ENCODE assay signal across 8 mouse cellular contexts in the genomic region with DNA sequence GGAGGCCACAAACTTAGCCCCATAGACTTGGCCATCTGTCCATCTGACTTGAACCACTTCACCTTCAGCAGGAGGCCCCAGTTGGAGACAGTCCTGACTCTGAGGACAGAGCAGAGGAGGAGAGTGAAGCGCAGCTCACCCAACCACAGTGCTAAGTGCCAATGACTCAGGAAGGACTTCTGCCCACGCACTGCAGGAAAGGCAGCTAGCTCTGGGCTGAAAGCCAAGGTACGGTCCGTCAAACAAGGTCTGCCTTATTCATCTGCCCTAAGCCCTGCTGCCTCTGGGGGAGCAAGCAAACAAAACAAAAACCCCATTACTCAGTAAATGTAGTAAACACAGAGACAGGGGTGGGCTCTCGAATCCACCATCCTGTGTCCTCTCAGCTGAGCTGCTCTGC. TPM values are rescaled to one million over a fixed set of nuclear protein-coding genes. Genes with fewer than 3 reads are reported as not detected.
DNase-seq lines count a peak whose midpoint lies in the region; ATAC-seq and TF ChIP-seq lines count a peak whose summit lies in the region.

No protein-coding gene starts in this region.

- no peak overlapping the region for H3K27ac ChIP-seq in heart, embryonic 10.5 days
- H3K27ac ChIP-seq in lung, embryonic 14.5 days (ENCODE audit: low read depth) = no peak overlapping the region

- no peaks in the 10 kb centered on the region for H3K27me3 ChIP-seq in heart, embryonic 10.5 days (ENCODE audit: insufficient read depth, poor library complexity, severe bottlenecking)
- H3K27me3 ChIP-seq in lung, embryonic 14.5 days (ENCODE audit: insufficient read depth, low read length) = no peaks in the 10 kb centered on the region

- peaks cover 3% of the 10 kb centered on the region; the same call in 1 of the 2 replicates for H3K4me1 ChIP-seq in heart, embryonic 10.5 days
- H3K4me1 ChIP-seq in lung, embryonic 14.5 days (ENCODE audit: insufficient read depth) = no peaks in the 10 kb centered on the region

- no peak overlapping the region for H3K4me3 ChIP-seq in heart, embryonic 10.5 days
- H3K4me3 ChIP-seq in lung, embryonic 14.5 days (ENCODE audit: low read depth, low read length) = no peak overlapping the region

- no peak for TF ChIP-seq CTCF in lung, embryonic 14.5 days (IDR thresholded peaks at IDR 0.05; ENCODE audit: low read depth)

- DNase-seq in heart, adult 11 months = peak; percentile 97
- DNase-seq in heart, embryonic 10.5 days (ENCODE audit: low spot score) = no peak
- DNase-seq in Muller cell, postnatal 12 days (ENCODE audit: inconsistent ontology term) = peak; percentile 91
- peak; percentile 89 to 91 for DNase-seq in cerebellum, postnatal 25 days
- peak; percentile 82 for DNase-seq in heart, postnatal 4 days
- peak; percentile 54 for DNase-seq in lung, embryonic 14.5 days
- DNase-seq in thymus, postnatal 10 days (ENCODE audit: low spot score in 2 of 2) = no peak

- H3K9me3 ChIP-seq in heart, embryonic 10.5 days = no peaks in the 10 kb centered on the region
- no peaks in the 10 kb centered on the region for H3K9me3 ChIP-seq in lung, embryonic 14.5 days (ENCODE audit: low read depth, low read length)

- H3K36me3 ChIP-seq in heart, embryonic 10.5 days = peaks cover 77% of the 10 kb centered on the region
- H3K36me3 ChIP-seq in lung, embryonic 14.5 days (ENCODE audit: insufficient read depth) = peaks cover 78% of the 10 kb centered on the region

- WGBS in heart, embryonic 10.5 days = 84% methylated on average over 5 of the region's 5 CpGs
- WGBS in lung, embryonic 14.5 days = 65% methylated on average over 5 of the region's 5 CpGs

- ATAC-seq in lung, embryonic 14.5 days (ENCODE audit: insufficient read depth) = no peak
- no peak for ATAC-seq in granulocyte monocyte progenitor cell, adult 5-6 weeks (replicated peaks; ENCODE audit: poor library complexity, severe bottlenecking)

- H3K9ac ChIP-seq in lung, embryonic 14.5 days = no peak overlapping the region

- no peak overlapping the region for H3K4me2 ChIP-seq in lung, embryonic 14.5 days

RNA-seq across cellular contexts. Expression of a gene that starts 4.2 kb away (rescaled TPM):
- polyA plus RNA-seq in heart, embryonic 10.5 days (2016; fragmentation: Nextera tagmentation; extraction: Ambion mirVana) = 6.6 and 7.2 TPM in 2 replicates
- 10 to 100 TPM; 27.1 to 29.2 TPM for total RNA-seq in heart, postnatal 4 days (2021)
- polyA plus RNA-seq in lung, embryonic 14.5 days (2014; fragmentation: Nextera tagmentation; extraction: Ambion mirVana) = 4.2 and 6.3 TPM in 2 replicates
- total RNA-seq in granulocyte monocyte progenitor cell, adult 5-6 weeks (2014; fragmentation: Nextera tagmentation) = 12.9 and 14.5 TPM in 2 replicates
- total RNA-seq in granulocyte monocyte progenitor cell, adult 5-6 weeks (2017) = 4.7 and 8.2 TPM in 2 replicates

RNA-seq across cellular contexts. Expression of a gene that starts 41.0 kb away (rescaled TPM):
- 22.9 and 26.6 TPM in 2 replicates for polyA plus RNA-seq in heart, embryonic 10.5 days (2016; fragmentation: Nextera tagmentation; extraction: Ambion mirVana)
- 10 to 100 TPM; 36.7 to 38.6 TPM for total RNA-seq in heart, postnatal 4 days (2021)
- 43.3 and 45.0 TPM in 2 replicates for polyA plus RNA-seq in lung, embryonic 14.5 days (2014; fragmentation: Nextera tagmentation; extraction: Ambion mirVana)
- 17.2 and 25.2 TPM in 2 replicates for total RNA-seq in granulocyte monocyte progenitor cell, adult 5-6 weeks (2014; fragmentation: Nextera tagmentation)
- 19.8 and 23.1 TPM in 2 replicates for total RNA-seq in granulocyte monocyte progenitor cell, adult 5-6 weeks (2017)

Comparison
In these comparisons a context has a peak if more than half of its experiments do, and no peak if none do; other contexts are left out.
1. DNase-seq: peak in heart, adult 11 months (single experiment), Muller cell, postnatal 12 days (single experiment), cerebellum, postnatal 25 days (2 of 2), heart, postnatal 4 days (single experiment) and lung, embryonic 14.5 days (single experiment); none in heart, embryonic 10.5 days (single experiment) and thymus, postnatal 10 days (0 of 2).